Mouse (Mus musculus) heart, embryonic 14.5 days (tissue): ENCODE data around the gene Akap13. TPM values are rescaled to one million over a fixed set of nuclear protein-coding genes. Genes with fewer than 3 reads are reported as not detected.

ENCODE experiments used
- ATAC-seq: fragments of 200-750 bp; cut with Nextera tagmentation; 2 replicates; pipeline ENCODE4 v1.8.0; 2017; ENCODE audit warnings: low read depth, moderate TSS enrichment; ENCODE audit not compliant: insufficient number of reproducible peaks, insufficient read depth, low FRiP score
- H3K27ac ChIP-seq, 2 experiments: fragments of 200-500 bp in 1 of 2; fragments of 300-500 bp in 1 of 2; sonication (generic) in 1 of 2; replicated peaks in 1 of 2; 2 replicates each; pipeline ENCODE4 v1.5.1; 2012 to 2014; ENCODE audit warnings: low read depth in 2 of 2, low read length in 2 of 2, control low read depth in 1 of 2, mild to moderate bottlenecking in 1 of 2, mixed read lengths in 1 of 2; ENCODE audit not compliant: control insufficient read depth in 1 of 2, insufficient read depth in 1 of 2
- H3K27me3 ChIP-seq: fragments of 300-500 bp; sonication (generic); 2 replicates; pipeline ENCODE4 v1.6.1; 2014; ENCODE audit warnings: mild to moderate bottlenecking, low read length, control low read depth; ENCODE audit not compliant: control insufficient read depth, insufficient read depth
- H3K36me3 ChIP-seq: fragments of 300-500 bp; sonication (generic); 2 replicates; pipeline ENCODE4 v1.6.1; 2014; ENCODE audit warnings: mild to moderate bottlenecking, control low read depth, low read length, mixed read lengths; ENCODE audit not compliant: control insufficient read depth, insufficient read depth
- H3K4me1 ChIP-seq, 2 experiments: fragments of 200-500 bp in 1 of 2; fragments of 300-500 bp in 1 of 2; sonication (generic) in 1 of 2; 2 replicates each; pipeline ENCODE4 v1.6.1; 2012 to 2014; ENCODE audit warnings: low read length in 2 of 2, control low read depth in 1 of 2, mixed read lengths in 1 of 2; ENCODE audit not compliant: control insufficient read depth in 2 of 2, insufficient read depth in 2 of 2
- H3K4me2 ChIP-seq: fragments of 300-500 bp; sonication (generic); 2 replicates; pipeline ENCODE4 v1.6.1; 2014; ENCODE audit warnings: mild to moderate bottlenecking, low read length
- H3K4me3 ChIP-seq, 2 experiments: fragments of 200-500 bp in 1 of 2; fragments of 300-500 bp in 1 of 2; sonication (generic) in 1 of 2; 2 replicates each; pipeline ENCODE4 v1.5.1; 2012 to 2014; ENCODE audit warnings: low read length in 2 of 2, mild to moderate bottlenecking in 2 of 2, control low read depth in 1 of 2, low read depth in 1 of 2, moderate library complexity in 1 of 2; ENCODE audit not compliant: control insufficient read depth in 1 of 2, insufficient read depth in 1 of 2
- H3K9ac ChIP-seq: fragments of 300-500 bp; sonication (generic); 2 replicates; pipeline ENCODE4 v1.6.1; 2014; ENCODE audit warnings: mild to moderate bottlenecking, low read length
- H3K9me3 ChIP-seq: fragments of 300-500 bp; sonication (generic); 2 replicates; pipeline ENCODE4 v1.6.1; 2016; ENCODE audit warnings: low read length, control low read depth; ENCODE audit not compliant: control insufficient read depth
- WGBS: fragments of 180-500 bp; shearing (Covaris S2); extraction: QIAGEN DNeasy Blood & Tissue Kit; methylation state at CpG from one replicate; pipeline ENCODE4 v1.1.7; 2014; 5-methylcytosine and 5-hydroxymethylcytosine counted together
- polyA plus RNA-seq: library from polyadenylated mRNA; unstranded; fragments of >200 nt; fragmentation: Nextera tagmentation; extraction: Ambion mirVana; gene quantifications from 2 replicates; pipeline ENCODE4 v1.2.1, GENCODE M21; 2014

The Akap13 gene
- polyA plus RNA-seq, 1 experiment from 2014 or later = 54.9 TPM

- no peaks in the 10 kb centered on the region for H3K27me3 ChIP-seq
- no peaks in the 10 kb centered on the region for H3K36me3 ChIP-seq
- no peak overlapping the region for H3K4me3 ChIP-seq
- no peaks in the 10 kb centered on the region for H3K9me3 ChIP-seq
- H3K9ac ChIP-seq = no peak overlapping the region
- no peak overlapping the region for H3K27ac ChIP-seq
- peaks cover 7 to 28% of the 10 kb centered on the region in 2 experiments for H3K4me1 ChIP-seq
- 81% methylated on average over 4 of the region's 4 CpGs for WGBS
- no peak overlapping the region for H3K4me2 ChIP-seq
- no peak for ATAC-seq
These were observed 104.6 kb downstream of the Akap13 start for GRCm38 (mm10) chr7:75559915-75560314.

- WGBS = 91% methylated on average over 2 of the region's 2 CpGs
- ATAC-seq = no peak
These were observed 105.2 kb downstream of the Akap13 start for GRCm38 (mm10) chr7:75560566-75560965.

DNA sequence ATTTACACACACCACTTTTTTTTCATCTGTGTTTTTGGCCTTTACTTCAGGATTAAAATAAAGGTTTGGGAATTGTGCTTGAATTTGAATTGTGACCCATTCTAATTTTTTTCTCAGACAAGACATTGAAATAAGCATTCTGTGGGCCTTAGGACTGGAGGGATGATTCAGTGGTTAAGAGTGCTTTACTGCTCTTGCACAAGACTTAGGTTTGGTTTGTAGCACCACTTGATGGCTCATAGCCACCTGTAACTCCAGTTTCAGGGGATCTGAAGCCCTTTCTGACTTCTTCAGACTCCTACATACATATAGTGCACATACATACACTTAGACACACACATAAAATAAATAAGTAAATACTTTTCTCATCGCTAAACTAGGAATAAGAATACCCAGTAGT lies 105.8 kb downstream of the Akap13 start:
- Histone ChIP-seq H3K9me3 (no peaks in the 10 kb centered on the region), H3K4me3 (no peak overlapping the region), H3K4me1 (peaks cover 5 to 21% of the 10 kb centered on the region in 2 experiments; a peak in 3 of 4 replicates), H3K27me3 (no peaks in the 10 kb centered on the region), H3K9ac (no peak overlapping the region), H3K27ac (no peak overlapping the region), H3K36me3 (no peaks in the 10 kb centered on the region), H3K4me2 (no peak overlapping the region)
- 94% methylated on average over 1 of the region's 1 CpGs for WGBS
- no peak for ATAC-seq

More at GRCm38 (mm10) chr7:75560566-75560965, 105.2 kb downstream of the Akap13 start:
- no peaks in the 10 kb centered on the region for H3K9me3 ChIP-seq
- H3K27ac ChIP-seq = no peak overlapping the region
- H3K9ac ChIP-seq = no peak overlapping the region
- H3K27me3 ChIP-seq = no peaks in the 10 kb centered on the region
- H3K4me1 ChIP-seq = peaks cover 7 to 23% of the 10 kb centered on the region in 2 experiments
- no peaks in the 10 kb centered on the region for H3K36me3 ChIP-seq
- no peak overlapping the region for H3K4me2 ChIP-seq
- H3K4me3 ChIP-seq = no peak overlapping the region

- Histone ChIP-seq H3K4me1 (peaks cover 5 to 20% of the 10 kb centered on the region in 2 experiments; a peak in 3 of 4 replicates), H3K4me3 (no peak overlapping the region), H3K4me2 (no peak overlapping the region), H3K9ac (no peak overlapping the region), H3K36me3 (no peaks in the 10 kb centered on the region), H3K27ac (no peak overlapping the region), H3K9me3 (no peaks in the 10 kb centered on the region), H3K27me3 (no peaks in the 10 kb centered on the region)
- 83% methylated on average over 4 of the region's 4 CpGs for WGBS
- no peak for ATAC-seq
These were observed 112.9 kb downstream of the Akap13 start for GRCm38 (mm10) chr7:75568276-75568675.

GRCm38 (mm10) chr7:75568883-75569282 lies 113.5 kb downstream of the Akap13 start:
- Histone ChIP-seq H3K4me1 (peaks cover 5 to 20% of the 10 kb centered on the region in 2 experiments; a peak in 3 of 4 replicates), H3K36me3 (no peaks in the 10 kb centered on the region), H3K9me3 (no peaks in the 10 kb centered on the region), H3K4me2 (no peak overlapping the region), H3K4me3 (no peak overlapping the region), H3K9ac (no peak overlapping the region), H3K27me3 (no peaks in the 10 kb centered on the region), H3K27ac (no peak overlapping the region)
- ATAC-seq = no peak

- Histone ChIP-seq H3K4me3 (no peak overlapping the region), H3K27ac (no peak overlapping the region), H3K36me3 (no peaks in the 10 kb centered on the region), H3K9ac (no peak overlapping the region), H3K27me3 (no peaks in the 10 kb centered on the region), H3K4me2 (no peak overlapping the region), H3K4me1 (peaks cover 5 to 26% of the 10 kb centered on the region in 2 experiments; a peak in 3 of 4 replicates), H3K9me3 (no peaks in the 10 kb centered on the region)
- WGBS = 91% methylated on average over 3 of the region's 3 CpGs
- ATAC-seq = no peak
These were observed 114.9 kb downstream of the Akap13 start for GRCm38 (mm10) chr7:75570218-75570617.

GRCm38 (mm10) chr7:75571078-75571477 lies 115.7 kb downstream of the Akap13 start:
- Histone ChIP-seq H3K9ac (no peak overlapping the region), H3K4me1 (peaks cover 5 to 34% of the 10 kb centered on the region in 2 experiments; a peak in 3 of 4 replicates), H3K27me3 (no peaks in the 10 kb centered on the region), H3K4me2 (no peak overlapping the region), H3K27ac (0 out of 4 replicates have a peak overlapping the region, but pooled peaks of 1 of the 2 experiments have one; percentile 12), H3K9me3 (no peaks in the 10 kb centered on the region), H3K36me3 (no peaks in the 10 kb centered on the region), H3K4me3 (no peak overlapping the region)
- 42% methylated on average over 2 of the region's 2 CpGs for WGBS
- ATAC-seq = no peak

DNA sequence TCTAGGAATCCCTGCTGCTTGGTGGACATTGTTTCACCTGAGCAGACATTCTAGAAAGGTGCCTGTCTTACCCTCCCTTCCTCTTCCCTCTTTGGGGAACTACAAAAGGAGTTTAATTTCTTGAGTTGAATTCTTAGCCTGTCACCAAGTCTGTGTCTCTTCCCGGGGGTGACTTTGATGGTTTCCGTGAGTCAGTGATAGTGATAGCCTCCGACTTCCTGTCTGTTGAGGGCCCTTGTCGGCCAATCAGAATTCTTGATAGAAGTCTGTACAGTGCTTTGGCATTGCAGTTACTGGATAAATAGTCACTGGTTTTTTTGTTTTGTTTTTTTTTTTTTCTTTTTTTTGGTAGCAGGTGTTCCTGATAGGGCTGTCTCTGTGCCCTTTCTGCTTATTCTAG lies 116.8 kb downstream of the Akap13 start:
- H3K4me2 ChIP-seq = peak overlapping the region; percentile 17; the same call in 1 of the 2 replicates
- H3K36me3 ChIP-seq = no peaks in the 10 kb centered on the region
- WGBS = 20% methylated on average over 4 of the region's 4 CpGs
- H3K4me3 ChIP-seq = no peak overlapping the region
- no peak for ATAC-seq
- peak overlapping the region; percentile 66 to 75 for H3K27ac ChIP-seq
- peaks cover 5 to 34% of the 10 kb centered on the region in 2 experiments; a peak in 3 of 4 replicates for H3K4me1 ChIP-seq
- no peaks in the 10 kb centered on the region for H3K9me3 ChIP-seq
- no peak overlapping the region for H3K9ac ChIP-seq
- H3K27me3 ChIP-seq = no peaks in the 10 kb centered on the region
